Mouse (Mus musculus): ENCODE data around the gene Tvp23a. TPM values are rescaled to one million over a fixed set of nuclear protein-coding genes. Genes with fewer than 3 reads are reported as not detected.

Gene Tvp23a
- total RNA-seq (2021) = 10 to 100 TPM; 33.6 to 36.0 TPM
- long read RNA-seq, experiment 1, transcript Tvp23a-201 (7 exons, 3,315 nt) = major isoform, 6 of 41 reads
- long read RNA-seq, experiment 1, partial matches to known transcripts = 1 of 41 reads
- long read RNA-seq, experiment 1, other reads (novel, unspliced or antisense) = 34 of 41 reads
- long read RNA-seq, experiment 2, partial matches to known transcripts = 0 of 28 reads
- long read RNA-seq, experiment 2, other reads (novel, unspliced or antisense) = 25 of 28 reads

- intact Hi-C loops (cut with DNase I) = no loop called here
- peak; percentile 88 to 91 for DNase-seq (ENCODE audit: low spot score in 2 of 2)
Observed at GRCm38 (mm10) chr16:10447264-10447594, at the start of gene Tvp23a. Tvp23a (minus strand) TSS chr16:10447362.

DNA sequence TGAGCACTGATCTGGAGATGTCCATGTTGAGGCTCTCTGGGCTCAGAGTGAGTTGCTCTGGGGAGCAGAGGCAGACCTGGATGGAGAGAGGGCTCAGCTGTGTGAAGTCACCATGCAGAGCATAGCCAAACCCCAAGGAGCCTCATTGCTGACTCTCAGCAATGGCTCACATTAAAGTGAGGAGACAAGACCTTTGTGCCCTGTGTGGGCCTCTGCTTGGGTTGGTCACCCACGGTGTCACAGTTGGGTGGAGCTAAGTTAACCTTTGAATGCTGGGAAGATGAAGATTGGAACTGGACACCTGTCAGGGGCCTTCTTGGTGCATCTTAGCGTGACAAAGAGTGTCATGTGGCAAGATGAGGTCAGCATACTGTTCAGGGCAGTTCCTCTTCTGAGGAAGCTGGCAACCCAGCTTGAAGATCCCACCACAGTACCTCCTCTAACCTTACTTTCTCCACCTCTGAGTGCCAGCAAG lies 48.7 kb upstream of the Tvp23a start:
- DNase-seq (ENCODE audit: low spot score in 2 of 2) = no peak
- intact Hi-C loops (cut with DNase I) = no loop called here

- no peak for DNase-seq (ENCODE audit: low spot score in 2 of 2)
- intact Hi-C loops (cut with DNase I) = no loop called here
Observed at GRCm38 (mm10) chr16:10492587-10492986, 45.4 kb upstream of the Tvp23a start.

DNA sequence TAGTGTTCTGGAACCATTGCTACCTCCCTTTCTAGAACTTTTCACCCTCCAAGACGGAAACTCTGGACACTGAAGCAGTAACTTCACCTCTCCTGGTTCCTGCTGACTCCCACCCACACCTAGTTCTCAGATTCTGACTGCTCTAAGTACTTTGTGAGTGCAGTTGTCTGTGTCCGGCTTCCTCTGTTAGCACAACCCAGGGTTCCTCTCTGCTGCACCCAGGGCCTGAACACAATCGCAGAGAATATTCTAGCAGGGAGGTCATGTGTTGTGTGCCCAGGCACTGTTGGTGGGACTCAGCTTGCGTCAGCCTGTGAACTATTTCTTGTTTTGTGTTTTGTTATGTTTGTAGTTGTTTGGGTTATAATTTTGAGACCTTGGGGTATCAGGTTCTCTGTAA lies 44.6 kb upstream of the Tvp23a start:
- no peak for DNase-seq (ENCODE audit: low spot score in 2 of 2)
- intact Hi-C loops (cut with DNase I) = no loop called here

DNA sequence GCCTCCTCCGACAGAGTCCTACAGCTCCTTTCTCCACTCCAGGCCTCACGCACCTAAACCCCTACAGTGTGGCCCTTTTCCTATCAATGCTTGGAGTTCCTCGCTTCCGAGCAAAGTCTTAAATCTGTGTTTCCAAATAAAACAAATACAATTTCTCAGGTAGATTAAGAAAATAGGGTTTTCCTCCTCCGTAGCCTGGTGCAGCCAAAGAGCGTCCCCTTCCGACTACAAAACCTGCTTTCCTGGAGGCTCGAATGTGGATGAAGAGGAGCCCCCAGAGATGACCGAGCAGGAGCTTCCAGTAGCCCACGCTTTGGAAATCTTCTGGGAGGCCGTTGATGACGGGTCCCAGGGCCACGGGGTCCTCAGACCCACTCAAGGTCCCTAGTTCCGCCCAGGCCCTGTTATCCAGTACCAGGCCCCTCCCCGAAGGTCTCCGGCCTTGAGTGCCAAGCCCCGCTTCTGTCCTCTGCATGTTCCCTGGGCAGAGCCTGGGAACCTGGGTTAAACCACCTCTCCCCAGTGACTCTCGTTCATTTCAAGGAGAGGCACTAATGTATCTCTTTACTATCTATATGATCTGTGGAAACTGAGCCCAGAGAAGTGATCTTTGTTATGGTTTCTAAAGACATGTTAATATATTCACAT lies 43.5 kb upstream of the Tvp23a start:
- no peak for DNase-seq (ENCODE audit: low spot score in 2 of 2)
- intact Hi-C loops (cut with DNase I) = no loop called here

GRCm38 (mm10) chr16:10489904-10490457 lies 42.8 kb upstream of the Tvp23a start:
- no peak for DNase-seq (ENCODE audit: low spot score in 2 of 2)
- intact Hi-C loops (cut with DNase I) = no loop called here

GRCm38 (mm10) chr16:10489483-10489882 lies 42.3 kb upstream of the Tvp23a start:
- intact Hi-C loops (cut with DNase I) = no loop called here
- no peak for DNase-seq (ENCODE audit: low spot score in 2 of 2)

DNA sequence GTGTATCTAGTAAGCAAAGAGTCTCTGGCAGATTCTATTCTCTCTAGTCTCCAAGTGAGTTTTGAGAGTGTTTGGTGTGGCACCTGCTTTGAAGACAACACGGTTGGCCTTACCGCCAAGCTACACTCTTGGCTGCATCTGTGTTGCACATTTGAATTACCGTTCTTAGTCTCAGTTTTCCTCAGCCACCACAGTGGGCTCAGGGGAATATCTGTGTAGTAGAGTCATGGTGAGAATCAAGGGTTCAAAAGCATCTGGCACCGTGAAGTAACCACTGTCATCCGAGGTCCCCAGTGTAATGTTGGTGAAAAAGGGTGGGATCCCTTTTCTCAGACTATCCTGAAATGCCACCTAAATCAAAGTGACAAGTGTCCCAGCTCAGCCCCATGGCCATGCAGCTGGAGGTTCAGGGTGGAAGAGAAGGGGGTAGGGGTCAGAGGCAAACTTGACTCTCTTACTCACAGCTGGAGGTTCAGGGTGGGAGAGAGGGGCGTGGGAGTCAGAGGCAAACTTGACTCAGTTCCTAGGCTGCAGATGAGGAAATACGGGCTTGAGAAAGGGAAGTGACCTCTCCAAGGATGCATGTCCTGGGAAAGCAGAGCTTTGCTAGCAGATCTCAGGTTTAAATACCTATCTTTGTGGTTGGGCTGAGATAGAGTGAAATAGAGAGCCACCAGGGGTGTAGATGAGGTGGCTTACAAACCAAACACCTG lies 41.8 kb upstream of the Tvp23a start:
- intact Hi-C loops (cut with DNase I) = no loop called here
- no peak for DNase-seq (ENCODE audit: low spot score in 2 of 2)

DNA sequence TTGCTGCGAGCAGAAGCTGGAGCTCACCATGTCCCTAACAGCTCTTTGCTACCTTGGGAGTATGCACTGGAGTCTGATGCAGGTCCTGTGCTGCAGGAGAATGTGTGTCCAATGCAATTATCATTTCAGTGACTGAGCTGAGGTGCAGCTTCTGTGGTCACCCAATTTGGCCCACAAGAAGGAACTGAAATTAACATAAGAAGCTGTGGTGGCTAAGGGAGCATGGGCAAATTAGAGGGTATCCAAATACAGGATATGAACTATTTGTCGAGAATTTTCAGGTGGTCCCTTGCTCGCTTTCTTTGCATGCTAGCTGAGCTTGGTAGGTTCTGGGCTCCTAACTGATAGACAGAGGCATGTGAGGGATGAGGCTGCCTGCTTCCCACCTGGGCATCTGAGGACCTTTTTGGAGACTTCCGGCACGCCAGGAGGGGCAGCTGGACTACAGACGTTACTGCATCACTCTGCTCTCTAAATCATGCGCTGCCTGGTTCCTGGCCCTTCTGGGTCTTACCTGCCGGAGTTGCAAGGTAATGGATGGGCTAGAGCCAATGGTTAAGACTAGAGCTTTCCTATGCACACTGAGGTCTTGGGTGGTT lies 40.8 kb upstream of the Tvp23a start:
- no peak for DNase-seq (ENCODE audit: low spot score in 2 of 2)
- intact Hi-C loops (cut with DNase I) = no loop called here

DNA sequence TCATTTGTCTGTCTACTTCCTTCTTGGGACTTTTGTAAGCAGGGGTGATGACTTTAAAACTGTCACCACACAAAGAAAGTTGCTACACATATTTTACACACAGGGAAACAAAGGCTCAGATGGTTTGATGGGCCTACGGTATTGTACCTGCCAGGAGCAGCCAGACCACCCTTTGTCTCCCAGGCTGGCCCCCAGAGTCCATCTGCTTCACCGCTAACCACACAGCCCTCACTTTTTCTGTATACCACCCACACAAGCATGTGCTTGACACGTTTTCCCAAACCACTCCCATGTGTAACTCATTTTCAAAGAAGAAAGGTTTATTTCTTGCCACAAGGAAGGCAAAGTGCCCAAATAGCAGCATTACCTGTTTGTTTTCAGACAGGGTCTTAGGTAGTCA lies 39.8 kb upstream of the Tvp23a start:
- DNase-seq (ENCODE audit: low spot score in 2 of 2) = peak in 1 of 2 experiments; percentile 19
- intact Hi-C loops (cut with DNase I) = no loop called here

DNA sequence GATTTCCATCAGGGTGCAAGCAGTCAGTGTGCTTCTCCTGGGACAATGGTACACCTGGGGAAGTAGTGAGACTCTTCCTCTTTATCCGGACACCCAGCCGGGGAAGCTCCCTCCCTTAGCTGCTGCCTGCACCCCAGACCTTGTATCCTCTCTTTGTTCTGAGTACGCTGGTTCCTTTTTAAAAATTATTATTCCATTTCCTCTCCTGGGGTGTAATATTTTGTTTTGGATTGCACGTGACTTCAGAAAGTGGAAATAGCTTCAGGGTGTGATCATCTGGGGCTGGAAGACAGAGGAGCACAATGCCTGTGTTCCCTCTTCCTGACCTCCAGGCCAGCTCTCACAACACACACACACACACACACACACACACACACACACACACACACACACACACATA lies 35.2 kb upstream of the Tvp23a start:
- DNase-seq (ENCODE audit: low spot score in 2 of 2) = no peak
- intact Hi-C loops (cut with DNase I) = no loop called here

DNA sequence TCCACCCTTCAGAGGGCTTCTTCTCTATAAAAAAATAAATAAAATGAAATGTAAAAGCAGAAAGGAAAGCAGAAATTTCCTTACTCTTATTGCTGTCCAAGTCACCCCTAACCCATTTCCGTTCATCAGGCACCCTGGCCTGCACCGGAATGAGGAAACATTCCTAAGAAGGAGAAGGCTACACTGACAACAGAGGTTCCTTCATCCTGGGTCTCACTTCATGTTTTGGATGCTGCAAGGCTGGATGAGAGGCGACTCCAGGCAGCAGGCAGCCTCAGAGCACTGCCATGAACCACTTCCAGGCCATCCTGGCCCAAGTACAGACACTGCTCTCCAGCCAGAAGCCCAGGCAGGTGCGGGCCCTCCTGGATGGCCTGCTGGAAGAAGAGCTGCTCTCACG lies 32.7 kb upstream of the Tvp23a start, which contains the start of gene Ciita:
Gene Ciita, plus strand, starts transcription at position 203 of the 400 bp plus-strand sequence.
- intact Hi-C loops (cut with DNase I) = loop anchor here (2.0 kb wide), 1 partner anchor 29 kb away; no protein-coding TSS in a partner anchor
- DNase-seq (ENCODE audit: low spot score in 2 of 2) = no peak

DNA sequence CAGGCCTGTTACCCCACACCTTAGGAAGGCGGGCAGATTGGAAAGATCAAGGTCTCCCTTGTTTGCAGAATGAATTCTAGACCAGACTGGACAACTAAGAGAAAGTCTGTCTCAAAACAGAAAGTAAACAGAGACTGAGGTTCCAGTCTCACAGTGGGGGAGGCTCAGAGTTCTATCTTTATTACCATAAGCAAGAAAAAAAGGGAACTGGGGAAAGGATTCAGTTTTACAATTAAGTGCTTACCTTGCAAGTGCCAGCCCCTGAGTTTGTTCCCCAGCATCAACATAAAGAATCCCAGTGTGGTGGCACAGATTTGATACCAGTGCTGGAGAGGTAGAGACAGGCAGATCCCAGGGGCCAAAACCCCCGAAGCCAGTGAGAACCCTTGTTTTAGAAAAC lies 28.8 kb upstream of the Tvp23a start:
- intact Hi-C loops (cut with DNase I) = no loop called here

DNA sequence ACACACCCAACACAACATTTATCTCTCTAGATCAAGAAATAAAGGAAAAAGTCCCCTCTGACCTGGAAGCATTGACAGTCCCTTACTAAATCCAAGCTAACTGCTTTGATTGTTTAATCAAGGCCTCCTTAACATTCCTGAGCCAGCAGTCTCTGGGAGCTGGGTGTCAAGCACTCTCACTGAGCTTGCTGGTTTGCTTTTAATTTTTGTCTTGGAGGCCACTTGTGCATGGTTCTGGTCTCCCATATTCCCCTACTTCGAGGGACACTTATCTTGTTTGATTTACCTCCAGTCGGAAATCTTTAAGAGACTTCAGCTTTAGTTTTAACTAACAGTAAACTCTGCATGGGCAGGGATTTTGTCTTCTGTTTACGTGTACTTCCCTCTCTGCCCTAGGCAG lies 27.8 kb upstream of the Tvp23a start:
- intact Hi-C loops (cut with DNase I) = no loop called here
- DNase-seq (ENCODE audit: low spot score in 2 of 2) = no peak

More for the DNA sequence above, 28.8 kb upstream of the Tvp23a start:
- DNase-seq (ENCODE audit: low spot score in 2 of 2) = no peak

DNA sequence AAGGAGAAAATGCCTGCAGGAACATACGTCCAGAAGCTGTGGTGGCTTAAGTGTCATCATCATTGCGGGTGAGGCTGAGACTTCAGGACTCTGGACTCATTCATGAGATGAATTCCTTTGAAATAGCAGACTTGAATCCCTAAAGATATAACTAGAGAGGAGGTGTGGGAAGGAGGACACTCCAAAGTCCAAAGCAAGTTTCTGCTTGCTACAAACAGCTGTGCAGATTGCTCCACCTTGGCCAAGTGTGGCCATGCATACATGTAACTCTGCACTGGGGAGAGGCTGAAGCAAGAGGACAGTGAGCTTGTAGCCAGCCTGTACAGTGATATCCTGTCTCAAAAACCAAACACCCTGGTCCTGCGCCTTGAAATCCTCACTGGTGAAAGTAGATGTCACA lies 24.8 kb upstream of the Tvp23a start:
- intact Hi-C loops (cut with DNase I) = no loop called here

GRCm38 (mm10) chr16:10468201-10468600 lies 21.0 kb upstream of the Tvp23a start:
- intact Hi-C loops (cut with DNase I) = no loop called here
- no peak for DNase-seq (ENCODE audit: low spot score in 2 of 2)

More for the DNA sequence above, 24.8 kb upstream of the Tvp23a start:
- no peak for DNase-seq (ENCODE audit: low spot score in 2 of 2)

GRCm38 (mm10) chr16:10467391-10468107 lies 20.4 kb upstream of the Tvp23a start:
- no peak for DNase-seq (ENCODE audit: low spot score in 2 of 2)
- intact Hi-C loops (cut with DNase I) = no loop called here

GRCm38 (mm10) chr16:10465011-10465681 lies 18.0 kb upstream of the Tvp23a start:
- intact Hi-C loops (cut with DNase I) = no loop called here

DNA sequence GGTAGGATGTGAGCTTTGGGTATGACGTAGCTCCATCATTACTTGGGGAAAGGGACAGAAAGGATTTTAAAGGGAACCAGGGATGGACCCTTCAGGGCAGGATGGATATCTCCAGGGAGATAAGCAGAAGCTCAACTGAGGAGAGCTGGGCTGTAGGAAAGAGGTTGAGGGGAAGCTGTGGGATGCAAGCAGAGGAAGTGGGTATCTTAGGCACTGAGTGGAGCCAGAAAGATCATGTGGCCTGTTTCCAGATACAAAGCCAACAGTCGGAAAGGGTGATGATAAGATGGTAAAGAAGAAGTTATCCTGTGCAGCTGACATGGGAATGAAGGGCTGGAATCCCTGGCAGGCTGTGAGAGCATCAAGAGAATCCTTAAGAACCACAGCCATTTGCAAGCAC lies 14.0 kb upstream of the Tvp23a start:
- DNase-seq (ENCODE audit: low spot score in 2 of 2) = no peak
- intact Hi-C loops (cut with DNase I) = no loop called here

More at GRCm38 (mm10) chr16:10465011-10465681, 18.0 kb upstream of the Tvp23a start:
- no peak for DNase-seq (ENCODE audit: low spot score in 2 of 2)
